Mouse (Mus musculus) CH12.LX (cell line): ENCODE measurements around the gene Runx3. TPM values are rescaled to one million over a fixed set of nuclear protein-coding genes. Genes with fewer than 3 reads are reported as not detected.

Experiments used
- DNase-seq: peaks from one replicate; pipeline ENCODE4 v3.0.0-alpha.2; 2013; ENCODE audit errors: extremely low read depth
- H3K27ac ChIP-seq: 2 replicates; pipeline ENCODE4 v1.5.1; 2012; ENCODE audit warnings: low read depth, mild to moderate bottlenecking, control low read depth, moderate library complexity; ENCODE audit not compliant: insufficient read depth
- H3K27me3 ChIP-seq: replicated peaks from 2 replicates; pipeline ENCODE3; 2012; ENCODE audit warnings: inconsistent platforms
- H3K36me3 ChIP-seq, 2 experiments: replicated peaks in 1 of 2; 2 replicates each; pipeline versions ENCODE3 to v1.6.1; 2012; ENCODE audit warnings: inconsistent platforms in 1 of 2, low read length in 1 of 2, mild to moderate bottlenecking in 1 of 2, mixed read lengths in 1 of 2, moderate library complexity in 1 of 2; ENCODE audit not compliant: control insufficient read depth in 1 of 2, insufficient read depth in 1 of 2
- H3K4me1 ChIP-seq, 2 experiments: 2 replicates each; pipeline ENCODE4 v1.6.1; 2012; ENCODE audit warnings: inconsistent platforms in 1 of 2, moderate library complexity in 1 of 2; ENCODE audit not compliant: insufficient read depth in 2 of 2, control insufficient read depth in 1 of 2
- H3K4me2 ChIP-seq: 2 replicates; pipeline ENCODE4 v1.6.1; 2012; ENCODE audit warnings: low read depth, mild to moderate bottlenecking, control low read depth; ENCODE audit not compliant: poor library complexity, insufficient read depth, severe bottlenecking
- H3K4me3 ChIP-seq, 3 experiments: fragments of 150-350 bp in 1 of 3; sonication (generic) in 1 of 3; replicated peaks in 1 of 3; 2 replicates each; pipeline versions ENCODE3 to v1.5.1; 2011 to 2012; ENCODE audit warnings: low read depth in 2 of 3, low read length in 2 of 3, mild to moderate bottlenecking in 2 of 3, moderate library complexity in 2 of 3, control low read depth in 1 of 3, improper control_type of control experiment in 1 of 3, inconsistent platforms in 1 of 3, mixed read lengths in 1 of 3; ENCODE audit not compliant: poor library complexity in 1 of 3
- H3K79me2 ChIP-seq: replicated peaks from 2 replicates; pipeline ENCODE4 v1.6.1; 2012; ENCODE audit warnings: mild to moderate bottlenecking, moderate library complexity; ENCODE audit not compliant: control insufficient read depth, poor library complexity, insufficient read depth, severe bottlenecking; ENCODE audit errors: extremely low read depth
- H3K9ac ChIP-seq: 2 replicates; pipeline ENCODE4 v1.6.1; 2012; ENCODE audit warnings: low read depth, mild to moderate bottlenecking, control low read depth, moderate library complexity; ENCODE audit not compliant: insufficient read depth
- H3K9me3 ChIP-seq: replicated peaks from 2 replicates; pipeline ENCODE3; 2012; ENCODE audit warnings: low read length, inconsistent platforms, mixed read lengths
- CHD1 ChIP-seq: IDR thresholded peaks from 2 replicates; pipeline ENCODE4 v1.6.1; 2012; ENCODE audit warnings: low read depth, low read length, improper control_type of control experiment, inconsistent platforms
- CHD2 ChIP-seq: IDR thresholded peaks from 2 replicates; pipeline ENCODE4 v1.6.1; 2011; ENCODE audit warnings: low read length, improper control_type of control experiment
- ELF1 ChIP-seq: IDR thresholded peaks from 2 replicates; pipeline ENCODE4 v1.6.1; 2014; ENCODE audit warnings: low read depth, mild to moderate bottlenecking, inconsistent platforms, low read length, improper control_type of control experiment
- EP300 ChIP-seq: IDR thresholded peaks from 2 replicates; pipeline ENCODE4 v1.6.1; 2011; ENCODE audit warnings: low read length, improper control_type of control experiment
- JUN ChIP-seq: IDR thresholded peaks from 2 replicates; pipeline ENCODE4 v1.6.1; 2011; ENCODE audit warnings: low read depth, mild to moderate bottlenecking, low read length, improper control_type of control experiment, moderate library complexity; ENCODE audit not compliant: insufficient read depth
- MAFK ChIP-seq: IDR thresholded peaks from 2 replicates; pipeline ENCODE4 v1.6.1; 2011; ENCODE audit warnings: low read length, improper control_type of control experiment; ENCODE audit not compliant: insufficient replicate concordance
- MAX ChIP-seq: IDR thresholded peaks from 2 replicates; pipeline ENCODE4 v1.6.1; 2011; ENCODE audit warnings: low read length, improper control_type of control experiment
- MEF2A ChIP-seq: IDR thresholded peaks from 2 replicates; pipeline ENCODE4 v1.6.1; 2014; ENCODE audit warnings: low read depth, mild to moderate bottlenecking, inconsistent platforms, low read length, improper control_type of control experiment, borderline replicate concordance
- NELFE ChIP-seq: IDR thresholded peaks from 2 replicates; pipeline ENCODE4 v1.6.1; 2011; ENCODE audit warnings: low read depth, low read length, improper control_type of control experiment
- NRF1 ChIP-seq: IDR thresholded peaks from 2 replicates; pipeline ENCODE4 v1.6.1; 2014; ENCODE audit warnings: low read depth, mild to moderate bottlenecking, inconsistent platforms, low read length, improper control_type of control experiment, moderate library complexity
- PAX5 ChIP-seq: IDR thresholded peaks from 2 replicates; pipeline ENCODE4 v1.6.1; 2012; ENCODE audit warnings: low read length, inconsistent platforms, mixed read lengths
- RCOR1 ChIP-seq: conservative IDR thresholded peaks from 2 replicates; pipeline ENCODE4 v1.6.1; 2012; ENCODE audit warnings: low read depth, mild to moderate bottlenecking, inconsistent platforms, low read length, improper control_type of control experiment
- SMC3 ChIP-seq: IDR thresholded peaks from 2 replicates; pipeline ENCODE4 v1.6.1; 2011; ENCODE audit warnings: low read depth, low read length, improper control_type of control experiment
- TBP ChIP-seq: conservative IDR thresholded peaks from 2 replicates; pipeline ENCODE4 v1.6.1; 2011; ENCODE audit warnings: low read depth, low read length, improper control_type of control experiment
- UBTF ChIP-seq: IDR thresholded peaks from 2 replicates; pipeline ENCODE4 v1.6.1; 2012; ENCODE audit warnings: low read depth, mild to moderate bottlenecking, inconsistent platforms, low read length, improper control_type of control experiment, moderate library complexity
- USF1 ChIP-seq: IDR thresholded peaks from 2 replicates; pipeline ENCODE4 v1.6.1; 2014; ENCODE audit warnings: low read depth, mild to moderate bottlenecking, inconsistent platforms, low read length, improper control_type of control experiment
- USF2 ChIP-seq: conservative IDR thresholded peaks from 2 replicates; pipeline ENCODE4 v1.6.1; 2011; ENCODE audit warnings: low read depth, low read length, improper control_type of control experiment
- ZC3H11A ChIP-seq: IDR thresholded peaks from 2 replicates; pipeline ENCODE4 v1.6.1; 2012; ENCODE audit warnings: low read depth, mild to moderate bottlenecking, inconsistent platforms, low read length, improper control_type of control experiment
- dilution Hi-C: fragments of 300-500 bp; cut with MboI; formaldehyde crosslinking; loops from 2 replicates; pipeline ENCODE4 v1.14.3; 2020; ENCODE audit warnings: low sequenced_read_pairs; ENCODE audit not compliant: extremely low pct_unique_long_range_greater_than_20kb, extremely low pct_ligation_motif_present
- in situ Hi-C: fragments of 300-500 bp; cut with MboI; formaldehyde crosslinking; loops from 3 replicates; pipeline ENCODE4 v1.14.3; 2019; ENCODE audit warnings: low sequenced_read_pairs, low pct_ligation_motif_present, low pct_unique_long_range_greater_than_20kb, mixed read lengths
- polyA plus RNA-seq: library from polyadenylated mRNA; unstranded; fragments of >175 nt; gene quantifications from 2 replicates; pipeline ENCODE4 v1.2.1, GENCODE M21; 2012; ENCODE audit warnings: low read depth; ENCODE audit not compliant: insufficient read length
- total RNA-seq, 2 experiments: library from RNA; depleted of rRNA; stranded (reverse); fragments of 300-350 nt in 1 of 2; fragments of >200 nt in 1 of 2; gene quantifications; 2 replicates each; pipeline ENCODE4 v1.2.3; 2012 to 2014

Runx3 gene
- total and polyA plus RNA-seq, 3 experiments: 5.0 to 61.1 (median 19.7) TPM

GRCm38 (mm10) chr4:135140647-135141515 lies 20.4 kb downstream of the Runx3 start:
- no peak overlapping the region for H3K27ac ChIP-seq
- no peak overlapping the region for H3K4me2 ChIP-seq
- H3K4me3 ChIP-seq: no peak overlapping the region
- peaks cover 0 to 52% of the 10 kb centered on the region in 2 experiments for H3K36me3 ChIP-seq
- no peaks in the 10 kb centered on the region for H3K79me2 ChIP-seq
- dilution Hi-C loops: no loop called here
- no peak overlapping the region for H3K9ac ChIP-seq
- no peaks in the 10 kb centered on the region for H3K9me3 ChIP-seq
- H3K27me3 ChIP-seq: no peaks in the 10 kb centered on the region
- in situ Hi-C loops: loop anchor here (10.0 kb wide), 1 partner anchor 196 kb away; no protein-coding TSS in a partner anchor
- no peak for DNase-seq
- peaks cover 12 to 79% of the 10 kb centered on the region in 2 experiments for H3K4me1 ChIP-seq
- TF ChIP-seq ELF1 (no peak), NRF1 (no peak), UBTF (no peak), MAFK (no peak), NELFE (no peak), MAX (no peak), USF1 (no peak), CHD2 (no peak)

- dilution Hi-C loops (no loop called here), in situ Hi-C loops (loop anchor here (10.0 kb wide), 1 partner anchor 197 kb away; no protein-coding TSS in a partner anchor)
- no peak overlapping the region for H3K27ac ChIP-seq
- H3K9me3 ChIP-seq: no peaks in the 10 kb centered on the region
- TF ChIP-seq USF2: no peak
- no peak for TF ChIP-seq RCOR1
- no peak for TF ChIP-seq EP300
- TF ChIP-seq SMC3: no peak
- no peak for DNase-seq
- no peaks in the 10 kb centered on the region for H3K79me2 ChIP-seq
- H3K4me2 ChIP-seq: no peak overlapping the region
- H3K36me3 ChIP-seq: peaks cover 0 to 60% of the 10 kb centered on the region in 2 experiments
- H3K27me3 ChIP-seq: no peaks in the 10 kb centered on the region
- peaks cover 12 to 77% of the 10 kb centered on the region in 2 experiments for H3K4me1 ChIP-seq
- H3K9ac ChIP-seq: no peak overlapping the region
- no peak overlapping the region for H3K4me3 ChIP-seq
Observed at GRCm38 (mm10) chr4:135141720-135142119, 21.3 kb downstream of the Runx3 start.

- Histone ChIP-seq H3K4me2 (no peak overlapping the region), H3K79me2 (no peaks in the 10 kb centered on the region), H3K27ac (no peak overlapping the region), H3K4me1 (peaks cover 20 to 81% of the 10 kb centered on the region in 2 experiments), H3K9ac (no peak overlapping the region), H3K9me3 (no peaks in the 10 kb centered on the region), H3K4me3 (no peak overlapping the region), H3K36me3 (peaks cover 0 to 32% of the 10 kb centered on the region in 2 experiments), H3K27me3 (no peaks in the 10 kb centered on the region)
- no peak for DNase-seq
- dilution Hi-C loops (no loop called here), in situ Hi-C loops (loop anchor here (10.0 kb wide), 1 partner anchor 202 kb away; no protein-coding TSS in a partner anchor)
- TF ChIP-seq RCOR1 (no peak), ZC3H11A (no peak), TBP (no peak), PAX5 (no peak), MAFK (no peak), CHD1 (no peak), JUN (no peak), EP300 (no peak), MEF2A (no peak)
Observed at GRCm38 (mm10) chr4:135146734-135147133, 26.3 kb downstream of the Runx3 start.
